Mouse (Mus musculus) MEL (cell line): ENCODE data around the gene Mpp4.

Experiments
- CHD1 ChIP-seq: IDR thresholded peaks from 2 replicates; pipeline ENCODE4 v1.6.1; 2012; ENCODE audit warnings: low read depth, mild to moderate bottlenecking, inconsistent platforms, low read length, improper control_type of control experiment
- CTCF ChIP-seq, 3 experiments: IDR thresholded peaks in 2 of 3; conservative IDR thresholded peaks in 1 of 3; 2 replicates each; pipeline ENCODE4 v1.5.1; 2011 to 2012; ENCODE audit warnings: low read length in 3 of 3, low read depth in 2 of 3, mild to moderate bottlenecking in 2 of 3, improper control_type of control experiment in 1 of 3, inconsistent platforms in 1 of 3, mixed read lengths in 1 of 3, moderate library complexity in 1 of 3; ENCODE audit not compliant: control insufficient read depth in 1 of 3, insufficient read depth in 1 of 3, poor library complexity in 1 of 3, severe bottlenecking in 1 of 3
- E2F4 ChIP-seq: IDR thresholded peaks from 2 replicates; pipeline ENCODE4 v1.6.1; 2011; ENCODE audit warnings: low read depth, low read length, improper control_type of control experiment, borderline replicate concordance
- EP300 ChIP-seq, 2 experiments: IDR thresholded peaks; 2 replicates each; pipeline ENCODE4 v1.6.1; 2011; ENCODE audit warnings: improper control_type of control experiment in 2 of 2, low read length in 2 of 2, low read depth in 1 of 2, mild to moderate bottlenecking in 1 of 2
- MAFK ChIP-seq: IDR thresholded peaks from 2 replicates; pipeline ENCODE4 v1.6.1; 2011; ENCODE audit warnings: low read depth, mild to moderate bottlenecking, low read length, improper control_type of control experiment, borderline replicate concordance
- MAX ChIP-seq: IDR thresholded peaks from 2 replicates; pipeline ENCODE4 v1.6.1; 2011; ENCODE audit warnings: low read length, improper control_type of control experiment
- MYB ChIP-seq: IDR thresholded peaks from 2 replicates; pipeline ENCODE4 v1.6.1; 2011; ENCODE audit warnings: mild to moderate bottlenecking, low read depth, low read length, improper control_type of control experiment
- POLR2A ChIP-seq, 2 experiments: IDR thresholded peaks; 2 replicates each; pipeline ENCODE4 v1.6.1; 2011 to 2012; ENCODE audit warnings: low read length in 2 of 2, mild to moderate bottlenecking in 2 of 2, control low read depth in 1 of 2, improper control_type of control experiment in 1 of 2, low read depth in 1 of 2, moderate library complexity in 1 of 2; ENCODE audit not compliant: control insufficient read depth in 1 of 2, insufficient read depth in 1 of 2, poor library complexity in 1 of 2
- POLR2AphosphoS2 ChIP-seq: IDR thresholded peaks from 2 replicates; pipeline ENCODE4 v1.6.1; 2011; ENCODE audit warnings: low read length, improper control_type of control experiment
- POLR2AphosphoS5 ChIP-seq: IDR thresholded peaks from 2 replicates; pipeline ENCODE4 v1.6.1; 2012; ENCODE audit warnings: low read depth, borderline replicate concordance, mild to moderate bottlenecking, inconsistent platforms, low read length, moderate library complexity, mixed read lengths
- RCOR1 ChIP-seq: IDR thresholded peaks from 2 replicates; pipeline ENCODE4 v1.6.1; 2012; ENCODE audit warnings: low read depth, mild to moderate bottlenecking, inconsistent platforms, low read length, improper control_type of control experiment
- TBP ChIP-seq: IDR thresholded peaks from 2 replicates; pipeline ENCODE4 v1.8.0; 2011; ENCODE audit warnings: low read depth, low read length, improper control_type of control experiment

- no peak for TF ChIP-seq CTCF (IDR thresholded peaks at IDR 0.05 in 2 of 3, conservative IDR thresholded peaks at IDR 0.05 in 1 of 3; ENCODE audit: control insufficient read depth in 1 of 3, insufficient read depth in 1 of 3, low read depth in 2 of 3, low read length in 3 of 3, poor library complexity in 1 of 3, severe bottlenecking in 1 of 3)
- no peak for TF ChIP-seq MAFK
- TF ChIP-seq POLR2AphosphoS2 = no peak
- no peak for TF ChIP-seq RCOR1
- no peak for TF ChIP-seq TBP
- no peak for TF ChIP-seq EP300 (IDR thresholded peaks at IDR 0.05; ENCODE audit: low read depth in 1 of 2, low read length in 2 of 2)
- no peak for TF ChIP-seq POLR2AphosphoS5
- TF ChIP-seq E2F4 = no peak
- no peak for TF ChIP-seq CHD1
- TF ChIP-seq MYB = no peak
- TF ChIP-seq POLR2A (IDR thresholded peaks at IDR 0.05; ENCODE audit: control insufficient read depth in 1 of 2, insufficient read depth in 1 of 2, low read depth in 1 of 2, low read length in 2 of 2, poor library complexity in 1 of 2) = no peak
- TF ChIP-seq MAX = no peak
Observed at GRCm38 (mm10) chr1:59152346-59152745, 10.8 kb downstream of the Mpp4 start.
